Mouse (Mus musculus) hindbrain, postnatal 0 days (tissue): Measurements from ENCODE around the gene Hunk. TPM values are rescaled to one million over a fixed set of nuclear protein-coding genes. Genes with fewer than 3 reads are reported as not detected.

Experiments
- ATAC-seq: fragments of 200-750 bp; cut with Nextera tagmentation; 2 replicates; pipeline ENCODE4 v1.8.0; 2017; ENCODE audit warnings: mild to moderate bottlenecking, moderate TSS enrichment, moderate library complexity
- DNase-seq: peaks from one replicate; pipeline ENCODE4 v3.0.0-alpha.2; 2015; ENCODE audit warnings: low spot score
- H3K27ac ChIP-seq: fragments of 300-500 bp; sonication (generic); 2 replicates; pipeline ENCODE4 v1.5.1; 2014; ENCODE audit warnings: mild to moderate bottlenecking
- H3K27me3 ChIP-seq: fragments of 300-500 bp; sonication (generic); 2 replicates; pipeline ENCODE4 v1.6.1; 2014; ENCODE audit warnings: low read length, mixed read lengths; ENCODE audit not compliant: insufficient read depth
- H3K36me3 ChIP-seq: fragments of 300-500 bp; sonication (generic); 2 replicates; pipeline ENCODE4 v1.6.1; 2014; ENCODE audit warnings: low read length, mixed read lengths; ENCODE audit not compliant: insufficient read depth
- H3K4me1 ChIP-seq: fragments of 300-500 bp; sonication (generic); 2 replicates; pipeline ENCODE4 v1.6.1; 2014; ENCODE audit warnings: antibody characterized with exemption, low read length, mixed read lengths; ENCODE audit not compliant: insufficient read depth
- H3K4me2 ChIP-seq: fragments of 300-500 bp; sonication (generic); 2 replicates; pipeline ENCODE4 v1.6.1; 2014; ENCODE audit warnings: low read depth, mild to moderate bottlenecking, low read length, moderate library complexity, mixed read lengths
- H3K4me3 ChIP-seq: fragments of 300-500 bp; sonication (generic); 2 replicates; pipeline ENCODE4 v1.5.1; 2014; ENCODE audit warnings: low read length
- H3K9ac ChIP-seq: fragments of 300-500 bp; sonication (generic); replicated peaks from 2 replicates; pipeline ENCODE4 v1.6.1; 2014; ENCODE audit warnings: mild to moderate bottlenecking, low read length, moderate library complexity, mixed read lengths
- H3K9me3 ChIP-seq: fragments of 300-500 bp; sonication (generic); 2 replicates; pipeline ENCODE4 v1.6.1; 2016; ENCODE audit warnings: low read length, mixed read lengths
- CTCF ChIP-seq: IDR thresholded peaks from 2 replicates; pipeline ENCODE4 v1.5.1; 2016; ENCODE audit warnings: antibody characterized with exemption, control low read depth, low read depth
- WGBS: fragments of 180-500 bp; shearing (Covaris S2); extraction: QIAGEN DNeasy Blood & Tissue Kit; methylation state at CpG from one replicate; pipeline ENCODE4 v1.1.7; 2014; 5-methylcytosine and 5-hydroxymethylcytosine counted together
- polyA plus RNA-seq: library from polyadenylated mRNA; unstranded; fragments of >200 nt; fragmentation: Nextera tagmentation; extraction: Ambion mirVana; gene quantifications from 2 replicates; pipeline ENCODE4 v1.2.1, GENCODE M21; 2015
- total RNA-seq: library from RNA; depleted of rRNA; stranded (reverse); fragments of >200 nt; gene quantifications from 2 replicates; pipeline ENCODE4 v1.2.3, GENCODE M21; 2014

The Hunk gene
- total and polyA plus RNA-seq, 2 experiments from 2014 or later = 3.6 to 13.3 TPM

DNA sequence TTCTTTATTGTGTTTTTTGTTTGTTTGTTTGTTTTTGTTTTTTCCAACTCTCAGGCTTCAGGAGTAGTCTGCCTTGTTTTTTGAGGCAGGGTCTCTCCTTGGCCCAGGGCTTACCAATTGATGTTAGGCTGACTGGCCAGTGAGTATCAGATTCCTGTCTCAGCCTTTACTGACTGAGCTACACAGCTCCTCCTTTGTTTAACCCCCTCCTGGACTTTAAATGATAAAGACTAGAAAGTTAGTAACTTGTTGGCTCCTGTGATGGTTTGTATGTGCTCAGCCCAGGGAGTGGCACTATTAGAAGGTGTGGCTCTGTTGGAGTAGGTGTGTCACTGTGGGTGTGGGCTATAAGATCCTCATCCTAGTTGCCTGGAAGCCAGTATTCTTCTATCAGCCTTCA is 30.8 kb downstream of the Hunk start:
- H3K36me3 ChIP-seq = no peaks in the 10 kb centered on the region
- H3K9ac ChIP-seq = no peak overlapping the region
- DNase-seq = no peak
- H3K4me1 ChIP-seq = peaks cover 13% of the 10 kb centered on the region
- no peak overlapping the region for H3K27ac ChIP-seq
- no peak for TF ChIP-seq CTCF
- H3K9me3 ChIP-seq = no peaks in the 10 kb centered on the region
- no peak overlapping the region for H3K4me3 ChIP-seq
- H3K4me2 ChIP-seq = no peak overlapping the region
- ATAC-seq = no peak
- no peaks in the 10 kb centered on the region for H3K27me3 ChIP-seq

DNA sequence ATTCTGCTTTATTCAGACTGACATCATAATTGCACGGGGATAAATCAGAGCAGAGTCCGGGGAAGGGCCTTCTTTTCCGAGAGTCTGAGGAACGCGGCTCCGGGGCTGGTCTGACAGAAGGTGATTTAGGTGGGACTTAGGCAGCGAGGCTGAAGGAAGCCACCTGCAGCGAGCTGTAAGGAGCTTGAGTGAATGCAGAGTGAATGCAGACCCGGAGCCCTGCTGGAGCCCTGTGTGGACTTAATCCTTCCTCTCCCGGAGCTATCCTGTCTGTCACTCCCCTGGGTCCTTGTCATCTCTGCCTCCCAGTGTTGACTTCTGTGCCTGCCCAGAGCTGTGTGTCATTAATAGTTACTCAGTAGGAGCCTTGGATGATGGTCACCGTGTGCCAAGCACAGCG is 32.8 kb downstream of the Hunk start:
- no peaks in the 10 kb centered on the region for H3K36me3 ChIP-seq
- no peak for TF ChIP-seq CTCF
- no peak overlapping the region for H3K27ac ChIP-seq
- WGBS = 16% methylated on average over 12 of the region's 12 CpGs
- H3K4me3 ChIP-seq = no peak overlapping the region
- ATAC-seq (peak; percentile 44; the same call in 1 of the 2 replicates), DNase-seq (peak; percentile 27)
- no peaks in the 10 kb centered on the region for H3K27me3 ChIP-seq
- 0 out of 2 replicates have a peak overlapping the region, but pooled peaks have one; percentile 14 for H3K4me2 ChIP-seq
- peaks cover 27% of the 10 kb centered on the region for H3K4me1 ChIP-seq
- H3K9ac ChIP-seq = no peak overlapping the region
- H3K9me3 ChIP-seq = no peaks in the 10 kb centered on the region

DNA sequence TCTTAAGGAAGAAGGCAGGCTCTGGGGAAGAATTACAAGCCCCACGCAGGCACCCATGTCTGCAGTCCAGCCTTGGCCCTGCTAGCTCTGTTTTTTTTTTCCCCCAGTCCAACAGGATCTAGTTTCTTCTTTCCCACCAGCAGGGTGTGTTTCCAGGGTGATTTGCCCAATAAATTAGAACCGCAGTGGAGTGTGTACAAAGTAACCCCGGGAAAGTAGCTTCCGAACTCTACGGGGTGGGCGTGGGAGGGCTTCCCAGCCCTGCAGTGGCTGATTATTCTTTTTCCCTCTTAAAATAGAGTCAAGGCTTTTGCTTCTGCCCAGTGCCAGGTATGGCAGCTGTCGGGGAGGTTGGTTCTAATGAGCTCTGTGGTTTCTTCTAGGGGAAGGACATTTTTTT is 35.3 kb downstream of the Hunk start:
- Histone ChIP-seq H3K4me3 (no peak overlapping the region), H3K4me2 (peak overlapping the region; percentile 8; the same call in 1 of the 2 replicates), H3K27me3 (no peaks in the 10 kb centered on the region), H3K36me3 (no peaks in the 10 kb centered on the region), H3K9me3 (no peaks in the 10 kb centered on the region), H3K9ac (no peak overlapping the region), H3K4me1 (peaks cover 38% of the 10 kb centered on the region), H3K27ac (peak overlapping the region; percentile 64; the same call in 1 of the 2 replicates)
- 10% methylated on average over 7 of the region's 7 CpGs for WGBS
- DNase-seq (peak; percentile 63), ATAC-seq (0 out of 2 replicates have a peak, but pooled peaks have one; percentile 18)
- TF ChIP-seq CTCF = peak; percentile 25; the same call in 1 of the 2 replicates

GRCm38 (mm10) chr16:90421551-90421950 is 35.7 kb downstream of the Hunk start:
- no peak for TF ChIP-seq CTCF
- H3K9ac ChIP-seq = 0 out of 2 replicates have a peak overlapping the region, but pooled peaks have one; percentile 13
- no peak for ATAC-seq
- H3K27me3 ChIP-seq = no peaks in the 10 kb centered on the region
- H3K36me3 ChIP-seq = no peaks in the 10 kb centered on the region
- no peaks in the 10 kb centered on the region for H3K9me3 ChIP-seq
- 11% methylated on average over 8 of the region's 8 CpGs for WGBS
- H3K4me3 ChIP-seq = no peak overlapping the region
- peak; percentile 52 for DNase-seq
- H3K4me1 ChIP-seq = peaks cover 38% of the 10 kb centered on the region
- peak overlapping the region; percentile 8; the same call in 1 of the 2 replicates for H3K4me2 ChIP-seq
- peak overlapping the region; percentile 64 for H3K27ac ChIP-seq

DNA sequence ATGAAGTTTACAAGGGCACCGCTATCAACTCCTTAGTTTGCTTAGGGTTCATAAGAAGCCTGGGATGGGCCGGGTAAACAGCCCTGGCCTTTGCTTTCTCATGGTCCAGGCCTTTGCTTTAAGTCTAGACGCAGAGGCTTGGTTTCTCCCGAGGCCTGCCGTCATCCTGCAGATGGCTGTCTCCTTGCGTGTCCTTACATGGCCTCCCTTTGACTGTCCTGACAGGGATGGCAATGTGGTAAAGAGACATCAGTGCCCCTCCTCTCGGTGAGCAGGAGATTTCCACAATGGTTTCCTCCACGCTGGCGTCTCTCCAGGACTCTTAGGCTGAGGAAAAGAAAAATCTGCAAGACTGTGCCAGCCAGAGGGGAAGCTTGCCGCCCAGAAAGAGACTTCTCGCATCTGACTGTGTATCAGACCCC is 36.3 kb downstream of the Hunk start:
- H3K4me2 ChIP-seq = peak overlapping the region; percentile 8; the same call in 1 of the 2 replicates
- H3K27ac ChIP-seq = peak overlapping the region; percentile 64
- 21% methylated on average over 11 of the region's 11 CpGs for WGBS
- H3K27me3 ChIP-seq = no peaks in the 10 kb centered on the region
- no peaks in the 10 kb centered on the region for H3K9me3 ChIP-seq
- H3K36me3 ChIP-seq = no peaks in the 10 kb centered on the region
- H3K4me3 ChIP-seq = no peak overlapping the region
- DNase-seq (peak; percentile 73), ATAC-seq (peak; percentile 55)
- peaks cover 38% of the 10 kb centered on the region for H3K4me1 ChIP-seq
- no peak overlapping the region for H3K9ac ChIP-seq
- no peak for TF ChIP-seq CTCF

GRCm38 (mm10) chr16:90423898-90424297 is 38.1 kb downstream of the Hunk start:
- H3K27ac ChIP-seq = no peak overlapping the region
- H3K4me1 ChIP-seq = peaks cover 34% of the 10 kb centered on the region
- TF ChIP-seq CTCF = no peak
- H3K27me3 ChIP-seq = no peaks in the 10 kb centered on the region
- DNase-seq (peak; percentile 49), ATAC-seq (peak; percentile 71)
- no peaks in the 10 kb centered on the region for H3K36me3 ChIP-seq
- no peak overlapping the region for H3K4me2 ChIP-seq
- H3K9me3 ChIP-seq = no peaks in the 10 kb centered on the region
- H3K4me3 ChIP-seq = no peak overlapping the region
- no peak overlapping the region for H3K9ac ChIP-seq
- WGBS = 29% methylated on average over 3 of the region's 3 CpGs

GRCm38 (mm10) chr16:90424391-90424790 is 38.6 kb downstream of the Hunk start:
- ATAC-seq = no peak
- Histone ChIP-seq H3K4me3 (no peak overlapping the region), H3K27ac (no peak overlapping the region), H3K4me2 (no peak overlapping the region), H3K9me3 (no peaks in the 10 kb centered on the region), H3K27me3 (no peaks in the 10 kb centered on the region), H3K9ac (no peak overlapping the region), H3K36me3 (no peaks in the 10 kb centered on the region), H3K4me1 (peaks cover 33% of the 10 kb centered on the region)
- no peak for TF ChIP-seq CTCF
- 25% methylated on average over 9 of the region's 9 CpGs for WGBS
- DNase-seq = peak; percentile 27
